Mouse (Mus musculus) C2C12 (cell line): ENCODE results near the gene Hoxb3.

ENCODE experiments used
- CTCF ChIP-seq: IDR thresholded peaks from one replicate; pipeline ENCODE4 v1.5.1; 2011; ENCODE audit not compliant: control insufficient read depth, insufficient read depth, insufficient read length
- MAX ChIP-seq: IDR thresholded peaks from one replicate; pipeline ENCODE4 v1.6.1; 2011; ENCODE audit warnings: mild to moderate bottlenecking, control low read depth
- MYOG ChIP-seq: IDR thresholded peaks from one replicate; pipeline ENCODE4 v1.6.1; 2011; ENCODE audit not compliant: control insufficient read depth, insufficient read length; ENCODE audit errors: extremely low read depth
- USF1 ChIP-seq: IDR thresholded peaks from one replicate; pipeline ENCODE4 v1.6.1; 2011; ENCODE audit warnings: low read depth, mild to moderate bottlenecking, control low read depth, moderate library complexity

GRCm38 (mm10) chr11:96349491-96350340 is 26.6 kb downstream of the Hoxb3 start:
- TF ChIP-seq MAX (no peak), USF1 (no peak), MYOG (no peak), CTCF (no peak)
